Mouse (Mus musculus) heart, adult 2 months (tissue): Measurements from ENCODE around the gene Gm21981. TPM values are rescaled to one million over a fixed set of nuclear protein-coding genes. Genes with fewer than 3 reads are reported as not detected.
A peak's percentile ranks its signal among the peaks of the same experiment; 100 is the strongest.

Experiments used
- DNase-seq, 2 experiments: peaks; one replicate each; pipeline ENCODE4 v3.0.0; 2021
- H3K27ac ChIP-seq: fragments of 200-600 bp; 2 replicates; pipeline ENCODE4 v1.8.1; 2022
- H3K27me3 ChIP-seq: fragments of 200-500 bp; 2 replicates; pipeline ENCODE4 v1.6.1; 2012; ENCODE audit warnings: mild to moderate bottlenecking, low read length, inconsistent platforms, mixed read lengths; ENCODE audit not compliant: control insufficient read depth, insufficient read depth
- H3K36me3 ChIP-seq: fragments of 200-500 bp; 2 replicates; pipeline ENCODE4 v1.6.1; 2012; ENCODE audit warnings: low read length, inconsistent platforms; ENCODE audit not compliant: control insufficient read depth, insufficient read depth
- H3K4me1 ChIP-seq: fragments of 200-500 bp; 2 replicates; pipeline ENCODE4 v1.6.1; 2011; ENCODE audit warnings: low read length; ENCODE audit not compliant: control insufficient read depth, insufficient read depth
- H3K4me3 ChIP-seq: fragments of 200-600 bp; 2 replicates; pipeline ENCODE4 v1.8.1; 2022
- H3K79me2 ChIP-seq: fragments of 200-500 bp; replicated peaks from 2 replicates; pipeline ENCODE4 v1.6.1; 2012; ENCODE audit warnings: mild to moderate bottlenecking, inconsistent platforms, low read length, moderate library complexity, mixed read lengths; ENCODE audit not compliant: control insufficient read depth, insufficient read depth
- H3K9ac ChIP-seq: fragments of 200-500 bp; 2 replicates; pipeline ENCODE4 v1.6.1; 2012; ENCODE audit warnings: low read depth, mild to moderate bottlenecking, control low read depth, inconsistent platforms, low read length, mixed read lengths
- CTCF ChIP-seq: fragments of 200-600 bp; IDR thresholded peaks from 2 replicates; pipeline ENCODE4 v1.8.1; 2022; ENCODE audit warnings: antibody characterized with exemption, mild to moderate bottlenecking, moderate library complexity
- EP300 ChIP-seq: fragments of 200-500 bp; IDR thresholded peaks from 2 replicates; pipeline ENCODE4 v1.6.1; 2011; ENCODE audit warnings: low read depth, low read length, control low read depth; ENCODE audit not compliant: insufficient read depth
- POLR2A ChIP-seq: fragments of 200-500 bp; IDR thresholded peaks from 2 replicates; pipeline ENCODE4 v1.6.1; 2011; ENCODE audit warnings: mild to moderate bottlenecking, low read depth, low read length, control low read depth; ENCODE audit not compliant: insufficient read depth
- WGBS: fragments of 180-500 bp; shearing (Covaris S2); methylation state at CpG from one replicate; pipeline ENCODE4 v1.1.7; 2018; 5-methylcytosine and 5-hydroxymethylcytosine counted together
- intact Hi-C: fragments of 180-260 bp; cut with DNase I; formaldehyde crosslinking; loops from one replicate; pipeline ENCODE4 v1.15.1; 2025
- long read RNA-seq: library from polyadenylated mRNA; stranded (forward); transcript quantifications from one replicate; pipeline ENCODE4 v2.0.0, GENCODE M21; 2021
- polyA plus RNA-seq: library from polyadenylated mRNA; depleted of rRNA; stranded (reverse); fragments of >200 nt; gene quantifications from 2 replicates; pipeline ENCODE4 v1.2.3, GENCODE M21; 2012; rRNA removed
- total RNA-seq, 2 experiments: library from RNA; stranded (reverse); gene quantifications; 2 replicates each; pipeline ENCODE4 v1.2.3; 2021

The Gm21981 gene
- under 1 TPM; 0.78 to 0.89 TPM for total RNA-seq
- polyA plus RNA-seq, result 0.73 and 1.2 TPM in 2 replicates
- long read RNA-seq, result 0 reads

DNA sequence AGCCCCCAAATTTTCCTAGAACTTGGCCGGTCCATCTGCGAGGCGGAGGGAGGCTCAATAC lies at the start of gene Gm21981:
Gene Gm21981, minus strand, starts transcription at position 14 of the 61 bp plus-strand sequence.
- 0 out of 2 replicates have a peak, but pooled peaks cover 1% of the 10 kb centered on the region for H3K4me1 ChIP-seq
- H3K36me3 ChIP-seq, result no peaks in the 10 kb centered on the region
- H3K27me3 ChIP-seq, result no peaks in the 10 kb centered on the region
- peak within 1 kb of the TSS; percentile 77 for H3K27ac ChIP-seq
- no peaks in the 10 kb centered on the region for H3K79me2 ChIP-seq
- TF ChIP-seq CTCF (no peak), POLR2A (no peak), EP300 (no peak)
- 0% methylated on average over 3 of the region's 3 CpGs for WGBS
- DNase-seq, result no peak
- H3K9ac ChIP-seq, result peak within 1 kb of the TSS; percentile 91
- intact Hi-C loops, result loop anchor here (2.0 to 5.0 kb wide), 3 partner anchors 43 to 327 kb away; partner anchors contain the start of genes Mrps10 and Tfeb
- H3K4me3 ChIP-seq, result peak within 1 kb of the TSS; percentile 81

DNA sequence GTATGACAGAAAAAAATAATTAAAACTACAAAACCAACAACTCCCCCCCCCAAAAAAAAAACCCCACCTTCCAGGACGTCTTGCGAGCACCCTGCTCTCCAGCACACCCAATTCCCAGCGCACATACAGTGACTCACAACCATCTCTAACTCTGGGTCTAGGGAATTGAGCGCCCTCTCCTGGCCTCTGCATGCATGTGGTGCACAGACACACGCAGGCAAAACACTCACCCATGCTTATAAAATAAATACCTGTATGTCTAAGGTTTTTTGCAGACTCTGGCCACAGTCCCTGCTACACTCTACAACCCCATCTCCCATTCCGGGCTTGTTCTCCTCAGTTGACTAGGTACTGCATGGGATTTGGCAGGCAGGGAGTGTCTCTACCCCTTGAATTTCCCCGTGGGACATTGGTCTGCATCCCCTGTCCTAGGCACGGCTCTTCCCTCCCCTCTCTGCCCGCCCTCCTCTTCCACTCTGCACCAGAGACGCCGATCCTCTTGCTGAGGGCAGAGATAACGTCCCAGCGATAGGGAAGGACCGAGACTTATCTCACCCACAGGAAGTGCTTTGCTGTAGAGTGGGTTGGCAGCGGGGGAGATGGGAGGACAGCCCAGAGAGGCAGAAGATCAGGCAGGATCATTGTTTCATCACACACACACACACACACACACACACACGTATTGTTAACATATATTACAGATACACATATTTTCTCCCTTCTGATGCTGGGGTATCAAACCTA lies 48.9 kb upstream of the Gm21981 start:
- Histone ChIP-seq H3K79me2 (peaks cover 2% of the 10 kb centered on the region), H3K27ac (no peak overlapping the region), H3K27me3 (no peaks in the 10 kb centered on the region), H3K4me1 (peaks cover 10% of the 10 kb centered on the region), H3K4me3 (no peak overlapping the region), H3K9ac (no peak overlapping the region), H3K36me3 (no peaks in the 10 kb centered on the region)
- no peak for DNase-seq
- intact Hi-C loops, result no loop called here
- TF ChIP-seq POLR2A, result no peak
- TF ChIP-seq CTCF, result peak; percentile 61
- 18% methylated on average over 16 of the region's 16 CpGs for WGBS

DNA sequence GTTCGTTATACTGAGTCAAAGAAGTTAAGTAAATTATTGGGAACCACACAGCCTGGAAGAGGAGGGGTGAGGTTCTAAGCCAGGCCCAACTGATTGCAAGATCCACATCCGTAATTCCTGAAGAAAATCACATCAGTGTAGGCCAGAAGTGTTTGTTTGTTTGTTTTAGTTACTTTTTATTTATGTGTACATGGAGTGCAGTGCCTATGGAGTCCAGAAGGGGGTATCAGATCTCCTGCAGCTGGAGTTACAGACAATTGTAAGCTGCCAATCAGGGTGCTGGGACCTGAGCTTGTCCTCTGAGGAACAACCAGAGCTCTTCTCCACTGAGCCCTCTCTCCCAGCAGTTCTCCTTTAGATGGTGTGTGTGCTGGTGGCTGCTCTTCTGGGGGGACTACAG lies 45.9 kb upstream of the Gm21981 start:
- Histone ChIP-seq H3K4me1 (peaks cover 10% of the 10 kb centered on the region), H3K27ac (no peak overlapping the region), H3K27me3 (no peaks in the 10 kb centered on the region), H3K36me3 (no peaks in the 10 kb centered on the region), H3K9ac (no peak overlapping the region), H3K79me2 (peaks cover 1% of the 10 kb centered on the region; the same call in 1 of the 2 replicates), H3K4me3 (no peak overlapping the region)
- 91% methylated on average over 2 of the region's 2 CpGs for WGBS
- DNase-seq, result no peak
- TF ChIP-seq CTCF, result peak; percentile 46
- no peak for TF ChIP-seq EP300
- intact Hi-C loops, result loop anchor here (2.0 kb wide), 2 partner anchors 21 to 51 kb away; no protein-coding TSS in a partner anchor

DNA sequence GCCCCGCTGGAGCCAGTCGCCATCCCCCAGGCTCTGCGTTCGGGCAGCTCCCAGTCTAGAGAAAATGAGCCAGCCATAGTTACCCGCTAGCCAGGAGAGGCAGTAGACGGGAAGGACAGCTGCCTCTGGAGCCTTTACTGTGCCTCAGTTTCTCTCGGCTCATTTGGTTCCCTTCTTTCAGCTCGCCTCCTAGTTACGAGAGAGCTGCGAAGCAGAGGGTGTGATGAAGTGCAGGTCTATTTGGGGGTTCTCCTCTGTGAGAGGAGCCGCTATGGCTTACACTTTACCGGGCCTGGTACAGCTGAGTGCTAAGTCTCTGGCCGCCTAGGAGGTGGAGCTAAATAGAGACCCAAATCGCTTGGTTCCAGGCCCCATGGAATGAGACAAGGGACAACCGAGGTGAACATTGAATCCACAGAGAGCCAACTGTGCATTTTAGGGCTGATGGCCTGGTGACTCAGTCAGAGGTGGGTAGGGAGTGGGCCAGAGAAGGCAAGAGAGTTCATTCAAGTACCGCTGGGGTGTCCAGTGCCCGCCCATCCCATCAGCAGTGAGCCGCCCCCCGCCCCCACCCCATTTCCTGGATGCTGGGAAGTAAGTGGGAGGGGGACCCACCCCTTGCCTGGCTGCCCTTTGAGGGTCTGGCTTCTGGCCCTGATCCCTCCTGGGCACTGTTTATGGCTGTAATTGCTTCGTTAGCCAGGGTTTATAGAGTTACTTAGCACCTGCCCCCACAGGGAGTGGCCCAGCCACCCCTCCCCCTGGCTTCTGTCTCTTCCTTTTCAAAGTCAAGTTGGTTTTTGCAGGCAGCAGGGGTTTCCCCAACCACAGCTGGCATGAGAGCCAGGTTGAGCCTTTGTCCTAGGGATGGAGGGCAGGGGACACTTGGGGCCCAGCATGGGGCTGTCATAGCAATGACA lies 44.9 kb upstream of the Gm21981 start:
- DNase-seq, result peak; percentile 35 to 49
- Histone ChIP-seq H3K36me3 (no peaks in the 10 kb centered on the region), H3K9ac (peak overlapping the region; percentile 98), H3K27ac (peak overlapping the region; percentile 99), H3K4me3 (peak overlapping the region; percentile 90), H3K4me1 (peaks cover 10% of the 10 kb centered on the region), H3K79me2 (peaks cover 1% of the 10 kb centered on the region; the same call in 1 of the 2 replicates), H3K27me3 (no peaks in the 10 kb centered on the region)
- TF ChIP-seq CTCF (no peak), POLR2A (no peak), EP300 (no peak)
- intact Hi-C loops, result no loop called here
- 25% methylated on average over 20 of the region's 20 CpGs for WGBS

DNA sequence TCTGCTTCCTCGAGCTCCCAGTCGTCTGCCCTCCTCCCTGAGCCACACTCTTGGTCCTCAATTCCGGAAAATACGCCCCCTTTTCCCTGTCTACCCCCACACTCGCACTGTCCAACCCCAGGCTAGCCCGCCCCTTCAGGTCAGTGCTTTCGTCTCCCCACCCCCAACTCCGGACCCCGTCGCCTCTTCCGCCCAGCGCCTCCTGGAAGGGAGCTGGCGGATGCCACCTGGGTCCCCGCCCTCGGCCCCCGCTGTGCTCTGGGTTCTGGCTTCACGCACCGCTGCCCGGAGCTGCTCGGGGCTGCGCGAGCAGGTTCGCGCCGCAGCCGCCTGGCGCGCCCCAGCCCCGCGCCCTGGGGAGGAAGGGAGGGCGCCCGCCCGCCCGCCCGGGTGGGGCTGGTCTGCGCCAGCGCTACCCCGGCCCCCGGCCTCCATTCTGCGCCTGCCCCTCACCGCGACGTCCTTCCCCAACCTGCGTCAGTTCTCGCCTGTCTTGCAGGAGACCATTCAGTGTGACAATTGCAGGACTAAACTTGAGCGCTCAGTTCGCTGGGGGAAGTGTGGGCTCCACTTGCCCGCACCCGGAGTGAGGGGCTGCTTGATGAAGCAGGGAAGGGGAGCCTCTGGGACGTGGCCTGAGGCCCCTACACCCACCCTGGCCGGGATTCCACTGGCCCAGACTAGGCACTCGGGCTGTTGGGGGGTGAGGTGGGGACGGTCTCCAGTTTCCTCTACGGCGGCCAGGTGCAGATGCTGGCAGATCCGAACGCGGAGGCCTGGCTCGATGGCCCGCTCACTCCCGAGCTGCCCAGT lies 44.0 kb upstream of the Gm21981 start:
- Histone ChIP-seq H3K27me3 (no peaks in the 10 kb centered on the region), H3K79me2 (peaks cover 1% of the 10 kb centered on the region; the same call in 1 of the 2 replicates), H3K36me3 (no peaks in the 10 kb centered on the region), H3K9ac (peak overlapping the region; percentile 98), H3K27ac (peak overlapping the region; percentile 99), H3K4me1 (peaks cover 10% of the 10 kb centered on the region), H3K4me3 (peak overlapping the region; percentile 90)
- DNase-seq, result peak; percentile 73 to 82
- WGBS, result under 1% methylated on average over 60 of the region's 61 CpGs
- no peak for TF ChIP-seq CTCF
- no peak for TF ChIP-seq EP300
- TF ChIP-seq POLR2A, result no peak
- intact Hi-C loops, result no loop called here
